Mouse (Mus musculus) thymus, postnatal 14 days (tissue): ENCODE measurements at regions not wholly inside any gene's neighbourhood (a gene's known extent, or its start where the extent isn't known, plus 50 kb on each side); places are given as distances from the start of the nearest gene placed in this dataset.
"Not testable (repeated sequence)": the region's sequence is repeated elsewhere in the genome, so short reads cannot be mapped to it uniquely, and the experiment has no call there.

ENCODE experiments used
- DNase-seq: peaks from one replicate; pipeline ENCODE4 v3.0.0; 2021

DNA sequence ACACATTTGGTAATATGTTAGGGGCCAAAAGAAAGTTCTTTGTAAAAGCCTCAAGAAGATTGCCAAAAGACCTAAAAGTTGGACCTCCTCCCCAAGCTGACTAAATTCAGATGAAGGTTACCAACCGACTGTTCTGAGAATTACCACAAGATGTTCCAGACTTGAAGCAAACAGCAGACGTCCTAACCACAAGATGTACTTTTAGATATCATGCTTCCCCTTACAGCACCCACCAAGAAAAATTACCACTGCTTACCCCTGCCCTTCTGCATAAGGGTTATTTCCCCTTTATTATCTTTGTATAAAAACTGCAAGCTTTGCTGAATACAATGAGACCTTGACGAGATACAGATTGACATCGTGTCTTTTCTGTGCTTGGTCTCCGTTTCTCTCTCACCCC, 121.6 kb upstream of the Cst10 start:
- DNase-seq: no peak

DNA sequence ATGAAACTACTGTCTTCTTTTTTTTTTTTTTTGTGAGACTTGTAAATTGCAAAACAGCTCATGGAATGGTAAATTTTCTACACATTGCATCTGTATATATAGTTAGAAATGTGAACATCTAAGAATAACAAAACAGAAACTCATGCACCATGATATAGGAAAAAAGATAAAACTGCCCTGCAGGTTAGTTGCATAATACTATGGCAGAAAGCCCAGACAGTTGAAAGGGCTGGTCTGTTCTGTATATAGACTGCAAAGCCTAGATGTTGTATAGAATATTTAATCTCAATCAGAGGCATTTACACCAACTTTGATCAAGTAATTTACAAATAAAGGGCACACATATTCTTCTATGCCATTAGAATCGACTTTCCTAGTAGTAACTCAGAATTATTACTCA, 120.7 kb upstream of the Cst10 start:
- no peak for DNase-seq

DNA sequence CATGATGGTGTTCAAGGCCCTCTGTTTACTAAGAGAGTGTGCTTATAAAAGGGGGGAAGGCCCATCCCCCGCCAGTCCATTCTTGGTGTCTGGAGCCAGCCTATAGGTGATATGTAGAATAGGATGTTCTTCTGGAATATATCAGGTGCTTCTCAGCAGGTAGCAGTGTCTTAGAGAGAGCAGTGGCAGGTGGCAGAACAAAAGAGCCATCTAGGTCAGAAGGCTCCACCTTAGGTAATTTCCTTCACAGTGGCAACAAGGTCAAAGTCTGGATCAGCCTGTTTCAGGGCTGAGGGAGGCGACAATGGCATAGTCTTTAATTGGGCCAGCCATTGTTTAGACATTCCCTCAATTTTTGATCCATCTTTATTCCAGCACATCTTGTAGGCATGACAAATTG, 107.9 kb upstream of the Cst10 start:
- not testable (repeated sequence) for DNase-seq

DNA sequence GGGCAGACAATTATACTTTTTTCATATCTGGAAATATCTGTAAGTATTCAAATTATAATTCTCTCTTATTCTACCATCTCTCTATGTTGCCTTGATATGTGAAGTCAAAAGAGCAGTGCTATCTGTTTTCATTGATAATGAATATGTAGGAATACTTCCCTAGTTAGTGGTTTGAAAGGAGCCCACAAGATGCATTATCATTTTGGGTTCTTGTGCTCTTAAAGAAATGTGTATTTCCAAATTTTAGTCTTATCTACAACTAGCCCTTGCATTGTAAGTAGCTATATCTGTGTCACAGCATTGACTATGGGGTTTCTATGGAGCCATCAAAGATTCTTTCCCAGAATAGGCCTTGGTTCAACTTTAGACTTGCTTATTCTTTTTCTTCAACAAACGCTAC, 99.3 kb upstream of the Cst10 start:
- DNase-seq: no peak

DNA sequence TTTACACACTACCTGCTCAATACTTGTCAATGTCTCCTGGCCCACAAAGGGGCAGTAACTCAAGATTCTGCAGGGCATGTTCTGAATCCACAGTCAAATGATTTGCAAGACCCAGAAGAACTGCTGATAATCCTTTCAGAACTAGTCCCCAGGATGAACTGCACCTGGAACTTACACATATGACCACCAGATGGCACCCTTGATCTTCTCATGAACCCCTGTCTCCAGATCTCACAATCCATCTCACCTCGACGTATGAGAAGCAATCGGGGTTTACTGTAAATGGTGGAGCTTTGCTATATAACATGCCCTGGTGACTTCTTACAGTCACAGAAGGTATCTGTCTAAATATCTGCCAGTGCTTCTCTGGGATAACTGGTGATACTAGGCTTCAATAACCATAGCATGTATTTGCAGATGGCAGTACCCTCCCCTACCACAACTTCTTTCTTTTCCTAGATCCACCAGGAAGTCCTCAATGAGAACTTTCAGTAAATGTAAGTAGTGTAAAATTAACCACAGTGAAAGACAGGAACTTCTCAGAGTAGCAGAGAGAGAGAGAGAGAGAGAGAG, 54.5 kb upstream of the Cst10 start:
- DNase-seq: peak; percentile 21
